Mouse (Mus musculus) hindbrain, embryonic 14.5 days (tissue): ENCODE measurements at regions not wholly inside any gene's neighbourhood (a gene's known extent, or its start where the extent isn't known, plus 50 kb on each side); places are given as distances from the start of the nearest gene placed in this dataset.

Experiments used
- ATAC-seq: fragments of 200-750 bp; cut with Nextera tagmentation; 2 replicates; pipeline ENCODE4 v1.8.0; 2017; ENCODE audit warnings: moderate number of reproducible peaks, mild to moderate bottlenecking, moderate TSS enrichment, moderate library complexity; ENCODE audit not compliant: low FRiP score
- DNase-seq: peaks from one replicate; pipeline ENCODE4 v3.0.0-alpha.2; 2015; ENCODE audit warnings: low spot score
- H3K27ac ChIP-seq: fragments of 300-500 bp; sonication (generic); 2 replicates; pipeline ENCODE4 v1.5.1; 2014; ENCODE audit warnings: mild to moderate bottlenecking, moderate library complexity
- H3K27me3 ChIP-seq: fragments of 300-500 bp; sonication (generic); 2 replicates; pipeline ENCODE4 v1.6.1; 2014; ENCODE audit warnings: mild to moderate bottlenecking, low read length, mixed read lengths; ENCODE audit not compliant: control insufficient read depth, insufficient read depth
- H3K36me3 ChIP-seq: fragments of 300-500 bp; sonication (generic); replicated peaks from 2 replicates; pipeline ENCODE4 v1.6.1; 2014; ENCODE audit not compliant: control insufficient read depth, insufficient read depth
- H3K4me1 ChIP-seq: fragments of 300-500 bp; sonication (generic); replicated peaks from 2 replicates; pipeline ENCODE4 v1.6.1; 2014; ENCODE audit warnings: antibody characterized with exemption, low read length, mixed read lengths; ENCODE audit not compliant: control insufficient read depth, insufficient read depth
- H3K4me2 ChIP-seq: fragments of 300-500 bp; sonication (generic); replicated peaks from 2 replicates; pipeline ENCODE4 v1.6.1; 2014; ENCODE audit warnings: mild to moderate bottlenecking, moderate library complexity
- H3K4me3 ChIP-seq: fragments of 300-500 bp; sonication (generic); replicated peaks from 2 replicates; pipeline ENCODE4 v1.5.1; 2014; ENCODE audit warnings: mild to moderate bottlenecking, low read length
- H3K9ac ChIP-seq: fragments of 300-500 bp; sonication (generic); 2 replicates; pipeline ENCODE4 v1.6.1; 2014
- H3K9me3 ChIP-seq: fragments of 300-500 bp; sonication (generic); 2 replicates; pipeline ENCODE4 v1.6.1; 2016; ENCODE audit warnings: low read length; ENCODE audit not compliant: control insufficient read depth
- WGBS: fragments of 180-500 bp; shearing (Covaris S2); extraction: QIAGEN DNeasy Blood & Tissue Kit; methylation state at CpG from one replicate; pipeline ENCODE4 v1.1.7; 2014; 5-methylcytosine and 5-hydroxymethylcytosine counted together

DNA sequence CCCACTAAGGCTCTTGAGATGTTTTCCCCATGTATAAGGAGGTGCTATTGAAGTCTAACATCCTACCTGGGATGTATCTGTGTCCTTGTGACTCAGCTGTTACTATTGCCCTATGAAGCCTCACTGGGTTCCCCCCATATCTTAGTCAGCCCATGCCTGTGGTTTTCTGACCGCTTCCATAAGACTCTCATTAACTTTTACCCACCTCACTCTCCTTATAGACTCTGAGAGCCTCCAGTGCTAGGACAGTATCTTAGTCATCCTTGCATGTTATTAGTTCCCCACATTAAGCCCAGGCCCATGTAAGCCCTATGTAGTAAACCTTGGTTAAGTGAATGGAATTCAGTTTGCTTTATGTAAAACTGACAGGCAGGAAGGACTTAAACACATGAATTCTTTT lies 337.5 kb upstream of the Trib2 start:
- Histone ChIP-seq H3K36me3 (no peaks in the 10 kb centered on the region), H3K4me2 (no peak overlapping the region), H3K27ac (no peak overlapping the region), H3K9me3 (no peaks in the 10 kb centered on the region), H3K4me3 (no peak overlapping the region), H3K4me1 (peaks cover 14% of the 10 kb centered on the region), H3K9ac (no peak overlapping the region), H3K27me3 (no peaks in the 10 kb centered on the region)
- WGBS: 96% methylated on average over 1 of the region's 1 CpGs
- ATAC-seq: no peak
- DNase-seq: no peak

GRCm38 (mm10) chr12:16152108-16152507 lies 335.4 kb upstream of the Trib2 start:
- 90% methylated on average over 11 of the region's 11 CpGs for WGBS
- ATAC-seq: no peak

DNA sequence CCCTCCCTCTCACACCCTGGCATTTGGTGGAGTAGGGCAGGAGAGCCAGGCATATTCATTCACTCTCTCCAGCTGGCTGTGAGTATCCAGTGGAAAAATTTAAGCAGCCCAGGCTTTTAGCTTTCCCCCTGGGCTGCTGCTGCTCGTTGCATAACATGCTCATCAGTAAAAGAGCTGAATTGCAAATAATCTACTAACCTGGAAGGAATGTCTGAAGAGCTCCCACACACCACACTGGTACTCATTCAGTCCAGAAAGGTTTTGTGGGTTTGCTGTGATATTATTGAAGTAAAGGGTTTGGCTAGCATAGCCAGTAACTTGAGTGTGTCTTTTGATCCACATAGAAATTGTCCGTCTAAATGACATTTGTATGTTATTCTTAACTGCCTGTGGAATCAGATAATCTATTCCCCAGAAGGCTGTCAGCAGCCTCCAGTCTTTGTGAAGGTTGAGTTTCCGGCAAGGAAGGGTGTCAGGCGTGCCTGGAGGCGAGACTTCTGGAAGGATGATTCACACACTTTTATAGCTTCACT lies 334.5 kb upstream of the Trib2 start:
- peaks cover 6% of the 10 kb centered on the region for H3K4me1 ChIP-seq
- no peak for DNase-seq
- WGBS: 68% methylated on average over 5 of the region's 5 CpGs

More at GRCm38 (mm10) chr12:16152108-16152507, 335.4 kb upstream of the Trib2 start:
- DNase-seq: no peak
- Histone ChIP-seq H3K27ac (no peak overlapping the region), H3K9ac (no peak overlapping the region), H3K4me3 (no peak overlapping the region), H3K4me2 (no peak overlapping the region), H3K36me3 (no peaks in the 10 kb centered on the region), H3K27me3 (no peaks in the 10 kb centered on the region), H3K9me3 (no peaks in the 10 kb centered on the region), H3K4me1 (peaks cover 7% of the 10 kb centered on the region)

GRCm38 (mm10) chr12:16146919-16147318 lies 330.2 kb upstream of the Trib2 start:
- 78% methylated on average over 2 of the region's 2 CpGs for WGBS
- Histone ChIP-seq H3K9me3 (no peaks in the 10 kb centered on the region), H3K4me2 (no peak overlapping the region), H3K27me3 (no peaks in the 10 kb centered on the region), H3K36me3 (no peaks in the 10 kb centered on the region), H3K27ac (no peak overlapping the region), H3K4me1 (no peaks in the 10 kb centered on the region), H3K4me3 (no peak overlapping the region), H3K9ac (no peak overlapping the region)
- DNase-seq (no peak), ATAC-seq (no peak)

More for the DNA sequence above, 334.5 kb upstream of the Trib2 start:
- ATAC-seq: peak; percentile 41; the same call in 1 of the 2 replicates
- Histone ChIP-seq H3K4me3 (no peak overlapping the region), H3K27me3 (no peaks in the 10 kb centered on the region), H3K9me3 (no peaks in the 10 kb centered on the region), H3K9ac (no peak overlapping the region), H3K4me2 (no peak overlapping the region), H3K36me3 (no peaks in the 10 kb centered on the region), H3K27ac (no peak overlapping the region)

DNA sequence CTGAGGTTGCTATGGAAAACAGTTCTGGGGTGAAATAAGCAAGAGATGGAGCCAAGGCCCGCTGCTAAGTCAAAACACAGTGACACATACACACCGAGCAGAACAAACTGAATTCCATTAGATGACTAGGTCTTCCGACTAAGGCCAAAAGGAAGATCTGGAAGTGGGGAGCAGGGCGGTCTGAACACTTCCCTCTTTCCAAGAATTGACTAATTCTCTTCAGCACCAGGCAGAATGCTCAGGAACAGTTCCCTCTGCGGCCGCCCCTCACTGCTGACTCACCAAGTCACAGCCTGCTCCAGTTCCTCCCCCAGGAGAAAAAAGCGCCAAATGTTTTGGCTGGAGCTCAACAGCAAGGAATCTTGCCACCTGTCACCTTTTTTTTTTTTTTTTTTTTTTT lies 328.9 kb upstream of the Trib2 start:
- H3K4me1 ChIP-seq: no peaks in the 10 kb centered on the region
- no peak overlapping the region for H3K27ac ChIP-seq
- no peaks in the 10 kb centered on the region for H3K36me3 ChIP-seq
- no peak overlapping the region for H3K4me2 ChIP-seq
- H3K9me3 ChIP-seq: no peaks in the 10 kb centered on the region
- H3K9ac ChIP-seq: no peak overlapping the region
- DNase-seq (no peak), ATAC-seq (no peak)
- H3K27me3 ChIP-seq: no peaks in the 10 kb centered on the region
- 81% methylated on average over 7 of the region's 7 CpGs for WGBS
- no peak overlapping the region for H3K4me3 ChIP-seq

DNA sequence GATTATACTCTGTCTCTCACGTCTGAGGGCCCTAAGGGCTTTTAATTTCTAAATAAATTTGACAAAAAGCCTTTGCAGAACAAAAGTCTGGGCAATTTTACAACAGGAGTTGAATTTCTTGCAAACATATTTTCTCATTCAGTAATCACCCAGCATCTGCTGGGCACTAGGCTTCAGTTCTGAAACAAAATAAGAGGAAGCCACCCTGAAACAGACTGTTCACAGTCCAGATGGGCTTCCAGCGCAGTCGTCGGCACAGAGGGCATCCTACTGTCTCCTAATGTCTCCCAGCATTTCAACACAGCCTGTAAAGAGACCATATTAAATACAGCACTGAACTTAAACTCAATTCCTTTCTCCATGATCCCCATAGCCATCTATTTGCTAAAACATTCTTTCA lies 324.5 kb upstream of the Trib2 start:
- ATAC-seq (no peak), DNase-seq (no peak)
- H3K9ac ChIP-seq: no peak overlapping the region
- no peaks in the 10 kb centered on the region for H3K27me3 ChIP-seq
- WGBS: 72% methylated on average over 4 of the region's 4 CpGs
- H3K4me1 ChIP-seq: no peaks in the 10 kb centered on the region
- H3K4me2 ChIP-seq: no peak overlapping the region
- no peak overlapping the region for H3K27ac ChIP-seq
- no peaks in the 10 kb centered on the region for H3K9me3 ChIP-seq
- no peaks in the 10 kb centered on the region for H3K36me3 ChIP-seq
- H3K4me3 ChIP-seq: no peak overlapping the region

DNA sequence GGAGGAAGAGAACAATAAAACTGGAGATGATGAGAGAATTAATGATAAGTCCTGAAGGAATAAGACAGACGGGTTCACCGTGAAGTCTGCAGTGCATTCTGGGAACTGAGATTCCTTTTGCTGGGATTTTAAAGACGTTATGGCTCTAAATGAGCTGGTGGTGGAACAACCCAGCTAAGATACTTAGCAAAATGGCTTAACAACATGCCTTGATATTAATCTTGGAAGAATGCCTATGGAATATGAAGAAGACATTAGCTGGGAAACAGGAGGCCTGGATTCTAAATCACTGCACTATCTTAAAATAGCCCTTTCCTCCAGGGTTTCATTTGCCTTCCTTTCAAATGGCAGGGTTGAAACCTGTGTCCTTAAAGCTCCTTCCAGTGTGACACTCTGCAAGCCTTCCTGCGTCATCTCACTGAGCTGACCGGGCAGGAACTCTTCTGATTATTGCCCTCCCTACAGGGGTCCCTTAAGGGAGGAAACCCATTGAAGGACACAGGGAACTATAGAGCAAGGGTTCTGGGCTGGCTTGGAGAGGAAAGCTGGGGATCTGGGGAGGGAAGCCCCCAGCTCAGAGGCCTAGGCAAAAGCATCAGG lies 323.9 kb upstream of the Trib2 start:
- no peaks in the 10 kb centered on the region for H3K27me3 ChIP-seq
- WGBS: 56% methylated on average over 5 of the region's 5 CpGs
- H3K9ac ChIP-seq: no peak overlapping the region
- H3K4me2 ChIP-seq: no peak overlapping the region
- no peaks in the 10 kb centered on the region for H3K9me3 ChIP-seq
- no peaks in the 10 kb centered on the region for H3K4me1 ChIP-seq
- no peaks in the 10 kb centered on the region for H3K36me3 ChIP-seq
- no peak overlapping the region for H3K4me3 ChIP-seq
- no peak for ATAC-seq
- no peak for DNase-seq
- no peak overlapping the region for H3K27ac ChIP-seq

GRCm38 (mm10) chr12:16139152-16139551 lies 322.4 kb upstream of the Trib2 start:
- DNase-seq (no peak), ATAC-seq (no peak)
- Histone ChIP-seq H3K9ac (no peak overlapping the region), H3K4me2 (no peak overlapping the region), H3K27me3 (no peaks in the 10 kb centered on the region), H3K27ac (no peak overlapping the region), H3K4me3 (no peak overlapping the region), H3K9me3 (no peaks in the 10 kb centered on the region), H3K4me1 (no peaks in the 10 kb centered on the region), H3K36me3 (no peaks in the 10 kb centered on the region)
- WGBS: 62% methylated on average over 4 of the region's 4 CpGs

- Histone ChIP-seq H3K4me2 (no peak overlapping the region), H3K9me3 (no peaks in the 10 kb centered on the region), H3K4me3 (no peak overlapping the region), H3K27me3 (no peaks in the 10 kb centered on the region), H3K4me1 (no peaks in the 10 kb centered on the region), H3K36me3 (no peaks in the 10 kb centered on the region), H3K27ac (no peak overlapping the region), H3K9ac (no peak overlapping the region)
- 88% methylated on average over 3 of the region's 3 CpGs for WGBS
- ATAC-seq (no peak), DNase-seq (no peak)
Measured at GRCm38 (mm10) chr12:16137801-16138200, 321.1 kb upstream of the Trib2 start.

DNA sequence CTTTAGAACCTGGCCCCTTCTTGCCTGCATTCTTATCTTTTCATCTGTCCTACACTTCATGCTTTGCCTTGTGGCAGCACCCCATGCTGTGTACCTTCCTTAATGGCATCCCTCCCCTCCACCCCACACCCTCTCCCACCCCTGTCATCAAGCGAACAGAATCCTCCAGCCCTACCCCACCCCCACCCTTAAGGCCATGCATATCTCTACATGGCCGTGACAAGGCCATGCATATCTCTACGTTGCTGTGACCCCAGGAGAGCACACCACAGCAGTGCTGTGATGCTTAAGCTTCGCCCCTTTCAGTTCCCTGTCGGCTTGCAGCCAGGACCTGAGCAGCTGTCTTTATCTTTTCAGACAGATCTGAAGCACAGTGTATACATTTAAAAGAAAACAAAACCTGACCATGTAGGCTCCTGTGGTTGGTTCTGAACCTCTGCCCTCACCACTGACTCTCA lies 319.5 kb upstream of the Trib2 start:
- Histone ChIP-seq H3K4me3 (no peak overlapping the region), H3K4me1 (no peaks in the 10 kb centered on the region), H3K9ac (no peak overlapping the region), H3K9me3 (no peaks in the 10 kb centered on the region), H3K36me3 (no peaks in the 10 kb centered on the region), H3K27me3 (no peaks in the 10 kb centered on the region), H3K4me2 (no peak overlapping the region), H3K27ac (no peak overlapping the region)
- DNase-seq (no peak), ATAC-seq (no peak)
- 17% methylated on average over 5 of the region's 5 CpGs for WGBS
